Mouse (Mus musculus): ENCODE measurements around the gene Anxa3.

Anxa3 gene

GRCm38 (mm10) chr5:96792936-96793718 is at the start of gene Anxa3:
Gene Anxa3, plus strand, starts transcription at chr5:96793339.
- no peak for DNase-seq (ENCODE audit: low read depth, low spot score)

DNA sequence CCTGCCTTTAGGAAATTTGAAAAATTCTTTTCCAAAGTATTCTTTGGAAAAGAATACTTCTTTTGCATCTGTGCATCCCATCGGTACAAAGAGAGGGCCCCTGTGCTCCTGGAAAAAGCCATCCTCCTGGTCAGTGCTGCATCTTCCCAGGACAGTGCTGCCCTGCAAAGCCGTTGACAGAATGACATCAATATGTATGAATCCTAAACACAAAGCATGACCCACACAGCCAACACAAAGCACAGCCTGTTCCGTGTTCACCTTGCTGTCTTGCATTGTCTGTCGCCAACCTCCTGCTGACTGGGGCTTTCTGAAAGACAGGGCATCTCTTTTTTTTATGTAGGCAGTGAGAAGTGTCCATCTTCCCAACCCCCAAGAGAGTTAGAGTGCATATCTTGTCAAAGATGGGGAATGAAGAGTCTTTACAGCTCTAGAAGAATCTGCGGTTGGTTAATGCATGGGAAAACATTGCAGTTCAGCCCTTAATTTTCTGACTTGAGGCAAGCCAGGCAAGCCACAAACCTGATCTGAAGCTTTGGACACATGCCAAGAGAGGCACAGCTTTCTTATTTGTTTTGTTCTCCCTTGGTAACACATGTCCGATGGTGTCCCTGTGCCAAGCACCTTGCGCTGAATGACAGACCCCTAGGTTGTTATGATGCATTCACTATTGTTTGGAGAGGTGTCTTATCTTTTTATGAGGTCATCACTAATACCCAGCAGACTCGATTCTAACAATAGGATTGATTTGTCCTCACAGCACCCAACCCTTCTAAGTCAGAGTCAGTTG is 45.7 kb upstream of the Anxa3 start:
- DNase-seq (ENCODE audit: low read depth, low spot score): no peak

DNA sequence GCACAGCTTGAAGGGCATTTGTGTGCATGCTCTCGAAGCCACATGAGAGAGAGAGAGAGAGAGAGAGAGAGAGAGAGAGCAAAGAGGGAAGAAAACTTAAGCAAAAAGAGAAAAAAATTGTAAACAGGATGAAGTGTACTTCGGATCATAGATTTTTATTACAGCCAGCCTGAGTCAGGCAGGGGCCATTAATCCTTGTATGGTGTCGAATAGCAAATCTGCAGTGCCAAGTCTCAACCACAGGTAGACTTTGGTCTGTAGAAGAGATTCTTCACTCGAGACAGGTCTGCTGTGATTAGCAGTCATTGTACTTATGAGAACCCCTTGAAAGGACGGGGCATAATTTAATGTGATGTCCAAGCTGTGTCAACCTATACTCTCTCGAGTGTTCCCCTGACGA is 35.5 kb upstream of the Anxa3 start:
- no peak for DNase-seq (ENCODE audit: low read depth, low spot score)

DNA sequence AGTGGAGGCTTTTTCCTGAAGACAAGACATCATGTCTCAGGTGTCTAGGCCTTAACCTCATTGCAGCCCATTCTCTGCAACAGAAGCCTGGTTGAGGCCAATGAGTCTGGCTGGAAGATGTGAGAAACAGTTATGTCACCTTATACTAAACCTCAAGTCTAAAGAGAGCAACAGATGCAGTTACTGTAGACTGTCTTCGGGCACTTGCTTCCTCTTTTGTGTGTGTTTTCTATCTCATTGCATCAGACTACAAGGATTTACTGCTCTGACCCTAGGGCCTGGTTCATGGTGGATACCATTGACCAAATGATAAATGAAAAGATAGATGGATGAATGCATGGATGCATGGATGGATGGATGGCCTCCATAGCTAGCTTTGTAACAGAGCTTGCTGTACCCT is 31.1 kb upstream of the Anxa3 start:
- DNase-seq (ENCODE audit: low read depth, low spot score): no peak

- DNase-seq (ENCODE audit: low read depth, low spot score): peak; percentile 47
These were observed 24.2 kb upstream of the Anxa3 start for GRCm38 (mm10) chr5:96768846-96769471.

DNA sequence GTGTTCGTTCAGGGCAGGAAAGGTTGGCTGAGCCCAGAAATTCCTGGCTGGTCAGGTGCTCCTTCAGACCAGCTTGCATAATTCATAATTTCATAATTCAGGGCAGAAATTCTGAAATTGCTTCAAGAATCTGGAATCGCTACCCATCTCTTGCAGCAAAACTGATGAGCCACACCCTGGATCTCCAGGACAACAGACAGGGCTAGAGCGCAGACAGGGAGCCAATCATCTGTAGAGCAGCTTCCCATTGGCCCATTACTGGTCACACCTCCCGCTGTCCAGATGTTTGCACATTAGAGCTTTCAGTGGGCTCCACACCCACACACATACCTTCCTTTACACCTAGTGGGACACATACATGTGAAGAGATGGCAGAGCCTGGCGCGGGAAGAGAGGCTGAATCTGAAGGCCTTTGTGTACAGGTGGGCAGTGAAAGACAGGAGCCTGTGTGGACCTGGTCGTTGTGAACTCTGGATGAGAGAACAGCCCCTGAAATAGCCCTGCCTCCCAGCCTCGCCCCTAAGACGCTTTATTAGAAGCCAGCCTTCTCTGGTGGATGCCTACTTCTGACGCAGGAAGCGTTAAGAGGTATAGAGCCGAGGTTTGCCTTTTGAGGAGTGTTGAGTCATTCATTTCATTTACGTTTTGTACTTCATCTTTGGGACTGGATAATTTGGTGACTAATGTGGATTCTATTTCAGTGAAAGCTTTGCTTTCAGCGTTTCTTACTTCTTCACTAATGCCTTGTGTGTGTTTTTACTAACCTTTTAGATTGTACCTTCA is 9.4 kb upstream of the Anxa3 start:
- no peak for DNase-seq (ENCODE audit: low read depth, low spot score)

- no peak for DNase-seq (ENCODE audit: low read depth, low spot score)
These were observed 8.0 kb upstream of the Anxa3 start for GRCm38 (mm10) chr5:96785096-96785495.

- DNase-seq (ENCODE audit: low read depth, low spot score): no peak
These were observed 717 bp upstream of the Anxa3 start for GRCm38 (mm10) chr5:96792422-96792821.

DNA sequence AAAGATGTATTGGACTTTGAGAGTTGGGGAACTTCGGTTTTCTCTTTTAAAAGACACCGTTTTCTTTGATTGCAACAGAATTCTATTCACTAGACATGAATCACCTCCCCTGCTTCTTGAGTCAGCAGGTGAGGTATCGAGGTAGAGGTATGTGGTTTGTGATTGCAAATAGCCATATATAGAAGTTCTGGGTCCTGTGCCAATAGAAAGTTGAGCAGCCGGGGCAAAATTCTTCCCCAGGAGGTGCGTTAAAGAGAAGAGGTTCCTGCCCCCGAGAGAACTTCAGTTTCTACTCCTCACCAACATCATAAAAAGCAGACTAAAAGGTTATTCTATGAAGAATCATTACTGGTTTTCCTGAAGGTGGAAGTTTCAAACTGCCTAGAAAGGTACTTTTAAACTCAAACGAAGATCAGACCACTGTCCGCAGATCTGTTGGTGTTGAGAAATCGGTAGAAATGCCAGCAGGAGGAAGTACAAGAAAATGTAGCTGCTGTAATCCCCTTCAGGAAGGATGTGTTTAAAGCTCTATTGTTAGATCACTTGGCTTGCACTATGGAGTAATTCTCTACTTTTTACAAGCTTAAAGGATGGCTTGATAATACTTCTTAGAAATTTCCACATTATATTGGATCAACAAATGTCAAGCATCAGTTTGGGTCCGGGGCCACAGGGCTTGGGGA is 955 bp downstream of the Anxa3 start:
- no peak for DNase-seq (ENCODE audit: low read depth, low spot score)

GRCm38 (mm10) chr5:96795752-96796151 is 2.6 kb downstream of the Anxa3 start:
- DNase-seq (ENCODE audit: low read depth, low spot score): no peak

- no peak for DNase-seq (ENCODE audit: low read depth, low spot score)
These were observed 4.3 kb downstream of the Anxa3 start for GRCm38 (mm10) chr5:96797465-96797864.

GRCm38 (mm10) chr5:96799165-96799564 is 6.0 kb downstream of the Anxa3 start:
- DNase-seq (ENCODE audit: low read depth, low spot score): no peak

DNA sequence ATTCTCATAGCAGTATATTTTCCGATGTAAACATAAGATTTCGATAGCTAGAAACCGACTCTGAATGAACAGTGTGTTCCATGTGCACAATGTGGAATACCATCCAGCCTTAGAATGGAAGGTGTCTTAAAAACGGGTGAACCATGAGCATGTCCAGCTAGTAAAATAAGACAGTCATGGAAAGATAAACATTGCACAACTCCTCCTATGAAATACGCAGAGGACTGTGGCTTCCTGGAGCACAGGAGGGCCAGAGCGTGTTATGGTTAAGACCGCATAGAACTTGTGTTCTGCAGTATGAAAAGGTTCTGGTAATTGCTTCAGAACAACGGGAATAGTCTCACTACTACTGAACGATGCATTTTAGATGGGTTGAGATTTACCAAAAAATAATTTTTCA is 6.8 kb downstream of the Anxa3 start:
- no peak for DNase-seq (ENCODE audit: low read depth, low spot score)

GRCm38 (mm10) chr5:96802185-96802584 is 9.0 kb downstream of the Anxa3 start:
- DNase-seq (ENCODE audit: low read depth, low spot score): no peak

DNA sequence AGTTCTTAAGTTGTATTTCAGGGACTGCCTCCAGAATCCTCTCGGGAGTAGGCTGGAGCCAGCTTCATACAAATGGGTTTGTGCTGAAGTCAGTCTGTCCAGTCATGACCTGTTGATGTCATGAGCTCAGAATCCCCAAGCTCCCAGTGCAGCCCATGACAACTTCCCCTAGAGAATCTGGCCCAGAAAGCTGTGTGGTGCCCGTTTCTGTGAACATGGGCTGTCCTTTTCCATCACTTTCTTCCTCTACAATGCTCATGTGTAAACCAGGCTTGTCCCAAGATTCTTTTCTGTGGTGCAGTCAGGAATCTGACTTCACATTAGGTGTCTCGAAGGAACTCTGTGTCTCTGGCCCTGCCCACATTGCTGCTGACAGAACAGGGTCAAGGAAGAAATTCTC is 10.0 kb downstream of the Anxa3 start:
- DNase-seq (ENCODE audit: low read depth, low spot score): no peak

GRCm38 (mm10) chr5:96804304-96804703 is 11.2 kb downstream of the Anxa3 start:
- DNase-seq (ENCODE audit: low read depth, low spot score): no peak

DNA sequence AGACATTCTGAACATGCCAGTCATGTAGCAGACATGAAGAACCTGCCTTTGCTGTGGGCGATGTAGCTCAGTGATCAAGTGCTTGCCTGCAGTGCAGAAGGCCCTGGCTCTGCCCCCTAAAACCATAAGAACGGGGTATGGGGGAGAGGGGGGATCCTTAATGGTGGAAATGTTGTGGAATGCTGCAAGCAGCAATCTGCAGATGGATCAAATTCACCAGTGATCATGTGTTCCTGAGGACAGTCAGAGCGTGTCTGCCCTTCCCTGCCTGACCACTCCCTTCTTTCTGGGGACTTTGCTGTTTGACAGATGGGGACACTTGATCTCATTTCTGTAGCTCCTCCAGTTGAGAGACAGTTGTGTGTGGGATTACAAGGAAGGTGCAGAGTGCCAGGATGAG is 11.7 kb downstream of the Anxa3 start:
- no peak for DNase-seq (ENCODE audit: low read depth, low spot score)

DNA sequence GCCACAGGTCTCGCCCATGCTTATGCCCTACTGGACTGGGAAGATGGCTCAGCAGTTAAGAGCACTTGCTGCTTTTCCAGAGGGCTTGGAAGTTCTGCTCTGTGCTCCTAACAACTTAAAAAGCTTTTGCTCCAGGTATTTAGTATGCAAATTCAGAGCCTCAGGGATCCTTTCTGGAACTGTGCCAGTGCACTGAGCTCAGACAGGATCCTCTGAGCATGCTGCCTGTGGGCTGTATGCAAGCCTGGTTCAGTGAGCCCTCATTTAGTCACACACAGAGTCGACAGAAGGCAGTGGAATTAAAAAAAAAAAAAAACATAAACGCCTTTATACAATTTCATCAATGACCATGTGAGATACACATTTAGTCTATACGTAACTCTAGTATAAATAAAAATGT is 17.5 kb downstream of the Anxa3 start:
- no peak for DNase-seq (ENCODE audit: low read depth, low spot score)

DNA sequence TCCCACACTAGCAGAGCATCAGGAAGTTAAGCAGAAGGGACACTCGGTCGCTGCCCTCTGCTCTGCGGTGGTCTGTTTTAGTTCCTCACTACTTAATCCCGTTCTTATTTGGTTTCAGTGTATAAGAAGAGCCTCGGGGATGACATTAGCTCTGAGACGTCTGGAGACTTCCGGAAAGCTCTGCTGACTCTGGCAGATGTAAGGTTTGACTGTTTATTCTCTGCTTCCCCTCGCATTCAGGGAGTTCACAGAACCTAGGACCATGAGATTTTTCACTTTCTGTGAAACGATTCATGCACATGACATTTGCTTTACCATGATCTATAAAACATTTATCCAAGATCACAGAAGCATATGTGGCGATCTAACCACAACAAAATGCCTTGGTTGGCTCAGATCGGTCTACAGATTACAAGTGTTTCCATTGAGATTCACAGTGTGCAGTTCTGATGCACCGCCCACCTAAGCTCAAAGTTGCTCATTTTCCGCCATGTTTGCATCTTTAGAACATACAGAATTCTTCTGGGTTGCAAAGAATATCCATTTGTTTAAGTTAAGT is 31.7 kb downstream of the Anxa3 start:
- DNase-seq (ENCODE audit: low read depth, low spot score): no peak

- no peak for DNase-seq (ENCODE audit: low read depth, low spot score)
These were observed 34.0 kb downstream of the Anxa3 start for GRCm38 (mm10) chr5:96827176-96827575.

DNA sequence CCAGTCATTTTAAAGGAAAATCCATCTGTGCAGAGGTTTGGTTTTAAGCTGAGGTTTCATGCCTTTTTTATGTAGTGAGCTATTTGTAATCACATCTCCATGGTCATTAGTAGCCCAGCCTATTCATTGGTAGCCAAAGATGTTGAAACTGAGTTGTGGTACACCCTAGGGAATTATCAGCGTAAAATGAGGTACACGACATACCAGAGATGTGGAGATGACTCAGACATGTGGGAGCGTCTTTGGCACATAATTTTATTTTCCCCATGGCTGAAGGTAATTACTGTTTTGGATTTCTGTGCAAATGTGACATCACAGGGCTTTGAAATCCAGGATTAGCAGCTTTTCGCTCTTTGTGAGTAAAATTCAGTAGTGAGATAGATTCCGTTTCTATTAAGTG is 41.2 kb downstream of the Anxa3 start:
- DNase-seq (ENCODE audit: low read depth, low spot score): no peak

Data from brain, embryonic 18.5 days (tissue).